Mouse (Mus musculus): ENCODE measurements around the gene Dagla.

The Dagla gene

DNA sequence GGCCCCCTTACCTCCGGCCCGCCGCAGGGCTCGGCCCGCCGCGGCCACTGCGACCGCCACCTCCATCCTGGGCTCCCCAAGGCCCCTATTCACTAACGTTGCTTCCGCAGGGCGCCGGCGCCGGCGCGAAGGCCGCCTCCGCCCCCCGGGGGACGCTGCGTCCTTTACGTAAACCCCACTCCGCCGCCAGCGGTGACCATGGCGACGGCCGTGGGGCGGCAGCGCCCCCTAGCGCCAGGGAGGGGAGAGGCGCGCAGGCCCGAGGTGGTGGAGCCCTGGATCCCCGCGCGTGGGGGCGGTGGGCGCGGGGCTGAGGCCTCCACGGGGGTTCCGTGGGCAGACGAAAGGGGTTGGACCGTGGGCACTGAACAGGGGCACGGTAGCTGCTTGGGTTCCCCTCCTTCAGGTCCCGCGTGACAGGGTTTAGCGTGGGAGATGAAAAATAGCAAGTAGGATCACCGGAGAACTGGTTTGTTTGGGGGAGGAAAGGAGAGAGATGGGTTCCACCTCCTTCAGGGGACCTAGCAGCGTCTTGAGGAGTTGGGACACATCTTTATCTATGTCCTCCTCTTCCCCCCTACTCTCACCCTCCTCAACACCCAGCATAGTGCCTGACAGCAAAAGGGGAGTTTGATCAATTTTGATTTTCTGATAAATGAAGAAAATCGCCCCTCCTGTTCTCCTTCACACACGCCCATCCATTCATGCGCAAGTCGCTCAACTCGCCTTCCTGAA, at the start of gene Dagla:
TSS of gene Dagla (minus strand) at position 68 of the 735 bp plus-strand sequence.
- DNase-seq (ENCODE audit: extremely low spot score, low read depth, low spot score): no peak

DNA sequence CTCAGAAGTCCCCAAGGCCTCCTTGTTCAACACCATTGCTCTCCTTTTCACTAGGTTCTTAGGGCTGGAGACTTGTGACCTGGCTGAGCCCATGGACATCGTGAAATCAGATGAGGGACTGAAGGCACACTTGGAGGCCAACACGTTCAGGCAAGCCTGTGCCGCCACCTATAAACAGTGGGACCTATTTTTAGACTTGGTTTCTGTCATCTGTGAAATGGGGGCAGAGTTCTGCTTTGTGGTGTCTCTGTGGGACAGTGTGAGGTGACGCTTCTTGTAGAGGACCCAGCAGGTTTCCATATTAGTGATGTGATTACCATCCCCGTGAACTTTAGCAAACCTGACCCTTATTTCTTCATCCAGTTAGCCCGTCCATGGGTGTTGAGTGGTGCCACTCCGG, 47.5 kb upstream of the Dagla start:
- no peak for DNase-seq (ENCODE audit: extremely low spot score, low read depth, low spot score)

- DNase-seq (ENCODE audit: extremely low spot score, low read depth, low spot score): no peak
Observed at GRCm38 (mm10) chr19:10347628-10348273, 43.1 kb upstream of the Dagla start.

GRCm38 (mm10) chr19:10345696-10346095, 41.0 kb upstream of the Dagla start:
- DNase-seq (ENCODE audit: extremely low spot score, low read depth, low spot score): no peak

DNA sequence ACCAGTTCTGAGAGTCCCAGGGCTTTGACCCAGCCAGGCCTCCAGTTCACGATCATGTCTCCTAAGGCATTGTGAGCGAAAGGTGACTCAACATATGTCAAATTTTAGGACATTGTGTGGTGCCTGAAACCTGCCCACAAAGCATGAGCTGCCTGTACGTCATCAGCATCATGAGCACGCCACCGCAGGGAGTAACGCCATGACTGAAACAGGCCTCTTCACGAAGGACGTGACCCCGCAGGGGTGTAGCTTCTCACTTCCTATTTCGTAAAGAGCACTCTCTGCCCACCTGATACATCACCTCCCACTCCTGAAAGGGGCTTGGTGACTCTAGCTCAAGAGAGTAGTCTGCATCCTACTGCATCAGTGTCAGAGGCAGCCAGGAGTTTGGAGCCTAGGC, 39.2 kb upstream of the Dagla start:
- DNase-seq (ENCODE audit: extremely low spot score, low read depth, low spot score): no peak

- no peak for DNase-seq (ENCODE audit: extremely low spot score, low read depth, low spot score)
Observed at GRCm38 (mm10) chr19:10341817-10342439, 37.3 kb upstream of the Dagla start.

DNA sequence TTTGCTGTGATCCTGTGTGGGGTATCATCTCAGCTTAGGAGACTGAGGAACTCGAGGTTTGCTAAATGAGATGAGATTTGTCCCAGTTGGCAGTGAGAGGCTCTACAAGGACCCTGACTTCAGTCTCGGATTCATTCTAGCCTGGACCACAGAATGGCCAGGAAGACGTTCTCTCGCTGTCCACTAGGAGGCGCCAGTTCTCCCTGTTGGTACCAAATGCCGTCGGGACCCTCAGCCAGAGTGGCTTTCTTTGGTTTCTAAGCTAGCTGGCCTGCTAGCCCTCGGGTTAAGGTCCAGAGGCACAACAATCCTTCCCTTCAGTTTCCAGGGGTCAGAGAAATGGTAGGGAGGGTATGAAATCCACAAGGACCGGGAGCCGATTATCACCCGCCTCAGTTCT, 36.5 kb upstream of the Dagla start:
- DNase-seq (ENCODE audit: extremely low spot score, low read depth, low spot score): peak; percentile 52

GRCm38 (mm10) chr19:10340661-10341060, 36.0 kb upstream of the Dagla start:
- peak; percentile 64 for DNase-seq (ENCODE audit: extremely low spot score, low read depth, low spot score)

GRCm38 (mm10) chr19:10339271-10339670, 34.6 kb upstream of the Dagla start:
- DNase-seq (ENCODE audit: extremely low spot score, low read depth, low spot score): no peak

GRCm38 (mm10) chr19:10338724-10339123, 34.0 kb upstream of the Dagla start:
- no peak for DNase-seq (ENCODE audit: extremely low spot score, low read depth, low spot score)

DNA sequence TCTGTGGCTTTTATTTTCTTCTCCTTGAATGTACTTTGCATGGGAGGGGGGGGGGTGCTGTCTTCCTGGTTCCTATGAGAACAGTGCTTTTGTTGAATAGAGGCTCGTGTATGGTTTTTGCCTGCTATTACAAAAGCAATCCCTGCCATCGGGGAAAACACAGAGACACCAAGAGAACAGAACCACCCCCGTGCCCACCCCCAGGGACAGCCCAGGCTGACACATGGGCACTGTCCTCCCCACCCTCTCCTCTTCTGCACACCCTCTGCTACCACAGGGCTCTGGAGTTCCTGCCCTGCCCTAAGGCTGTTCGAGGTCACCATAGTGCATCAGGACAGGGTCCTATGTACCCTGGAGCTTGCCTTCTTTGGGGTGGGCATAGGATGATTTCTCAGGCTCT, 29.8 kb upstream of the Dagla start:
- DNase-seq (ENCODE audit: extremely low spot score, low read depth, low spot score): no peak

- DNase-seq (ENCODE audit: extremely low spot score, low read depth, low spot score): peak; percentile 52
Observed at GRCm38 (mm10) chr19:10333545-10334252, 29.0 kb upstream of the Dagla start.

DNA sequence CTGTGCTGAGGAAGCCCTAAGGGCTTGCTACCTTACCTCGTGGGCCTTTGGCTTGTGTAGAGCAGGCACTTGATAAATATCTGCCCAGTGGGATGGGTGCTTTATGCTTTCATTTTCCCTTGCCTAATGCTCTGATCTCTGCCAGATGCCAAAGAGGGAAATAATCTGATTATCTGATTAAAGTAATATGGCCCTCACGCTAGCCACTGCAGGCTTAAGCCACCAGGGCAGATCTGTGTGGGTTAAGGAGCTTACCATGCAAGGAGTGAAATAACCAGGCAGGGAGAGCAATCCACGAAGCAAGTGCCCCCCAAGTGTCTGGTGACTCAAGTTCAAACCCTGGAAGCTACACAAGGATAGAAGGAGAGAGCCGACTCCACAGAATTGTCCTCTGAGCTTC, 27.0 kb upstream of the Dagla start:
- DNase-seq (ENCODE audit: extremely low spot score, low read depth, low spot score): no peak

GRCm38 (mm10) chr19:10329033-10329432, 24.4 kb upstream of the Dagla start:
- no peak for DNase-seq (ENCODE audit: extremely low spot score, low read depth, low spot score)

- DNase-seq (ENCODE audit: extremely low spot score, low read depth, low spot score): no peak
Observed at GRCm38 (mm10) chr19:10326609-10327008, 21.9 kb upstream of the Dagla start.

DNA sequence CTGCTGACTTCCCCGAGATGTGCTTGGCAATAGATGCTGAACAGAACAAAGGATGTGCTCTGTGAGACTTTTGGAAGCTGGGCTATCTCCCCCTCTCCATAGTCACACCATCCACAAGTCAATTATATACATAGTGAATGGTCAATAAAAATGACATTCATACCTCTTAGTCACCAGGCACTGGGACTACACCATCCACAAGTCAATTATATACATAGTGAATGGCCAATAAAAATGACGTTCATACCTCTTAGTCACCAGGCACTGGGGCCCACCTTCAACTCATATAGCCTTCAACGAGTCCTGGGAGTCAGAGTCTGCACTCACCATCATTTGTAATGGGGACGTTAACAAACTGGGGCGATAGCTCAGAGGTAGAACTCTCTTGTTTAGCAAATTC, 19.2 kb upstream of the Dagla start:
- DNase-seq (ENCODE audit: extremely low spot score, low read depth, low spot score): no peak

DNA sequence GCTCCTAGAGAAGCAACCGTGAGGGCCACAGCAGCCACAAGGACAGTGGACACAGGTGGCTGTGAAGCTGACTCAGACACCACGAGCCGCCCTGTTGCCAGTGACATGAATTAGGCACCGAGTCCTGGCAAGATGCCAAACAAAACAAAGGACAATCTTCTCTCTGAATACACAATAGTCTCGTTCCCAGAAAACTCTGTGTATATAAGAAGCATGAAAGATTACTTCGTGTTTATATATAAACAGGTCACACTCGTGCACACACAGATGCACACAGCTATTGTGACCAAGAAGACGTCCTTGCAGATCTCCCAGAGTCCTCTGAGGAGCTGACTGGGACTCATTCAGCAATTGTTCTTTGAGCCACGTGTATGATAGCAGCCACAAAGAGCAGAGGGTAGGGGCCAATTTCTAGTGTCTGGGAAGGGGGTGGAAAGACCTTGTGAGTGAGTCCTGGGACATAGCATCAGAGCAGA, 18.7 kb upstream of the Dagla start:
- no peak for DNase-seq (ENCODE audit: extremely low spot score, low read depth, low spot score)

GRCm38 (mm10) chr19:10317795-10318194, 13.1 kb upstream of the Dagla start:
- DNase-seq (ENCODE audit: extremely low spot score, low read depth, low spot score): no peak

DNA sequence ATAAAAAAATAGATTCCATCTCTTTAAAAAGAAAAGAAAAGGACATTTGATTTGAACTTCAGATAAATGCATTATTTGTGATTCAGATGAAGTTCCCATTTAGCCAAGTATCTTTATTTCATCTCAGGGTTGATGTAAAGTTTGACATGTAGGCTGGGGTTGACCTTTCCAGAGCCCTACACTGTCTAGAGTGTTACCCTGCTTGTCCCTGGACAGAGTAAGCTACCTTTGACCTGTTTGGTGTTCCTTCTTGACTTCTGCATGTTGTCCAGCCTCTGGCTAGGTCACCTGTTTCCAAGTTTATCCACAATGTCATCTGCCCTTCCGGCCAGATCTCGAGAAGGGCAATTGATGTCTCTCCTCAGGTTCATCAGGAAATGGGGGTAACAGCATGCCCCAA, 12.7 kb upstream of the Dagla start:
- DNase-seq (ENCODE audit: extremely low spot score, low read depth, low spot score): no peak

DNA sequence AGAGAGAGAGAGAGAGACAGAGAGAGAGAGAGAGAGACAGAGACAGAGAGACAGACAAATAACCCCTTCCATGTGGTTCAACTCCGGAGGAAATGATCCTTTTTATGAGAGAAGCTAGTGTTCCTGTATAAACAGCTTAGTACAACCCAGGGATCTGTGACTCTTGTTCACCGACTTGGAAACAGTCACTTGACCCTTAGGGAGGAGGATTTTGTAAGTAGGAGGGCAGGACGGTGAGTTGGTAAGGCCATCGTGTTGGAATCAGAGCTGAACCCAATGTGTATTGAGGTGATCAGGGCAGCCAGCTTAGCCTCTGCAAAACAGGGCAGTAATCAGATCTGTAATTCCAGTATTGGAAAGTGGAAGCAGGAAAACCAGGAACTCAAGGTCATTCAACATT, 12.3 kb upstream of the Dagla start:
- DNase-seq (ENCODE audit: extremely low spot score, low read depth, low spot score): no peak

GRCm38 (mm10) chr19:10312072-10312471, 7.4 kb upstream of the Dagla start:
- DNase-seq (ENCODE audit: extremely low spot score, low read depth, low spot score): no peak

Data from hindlimb bud, embryonic 11.5 days (tissue).